ENCODE assay signal across 12 mouse cellular contexts in the genomic region with DNA sequence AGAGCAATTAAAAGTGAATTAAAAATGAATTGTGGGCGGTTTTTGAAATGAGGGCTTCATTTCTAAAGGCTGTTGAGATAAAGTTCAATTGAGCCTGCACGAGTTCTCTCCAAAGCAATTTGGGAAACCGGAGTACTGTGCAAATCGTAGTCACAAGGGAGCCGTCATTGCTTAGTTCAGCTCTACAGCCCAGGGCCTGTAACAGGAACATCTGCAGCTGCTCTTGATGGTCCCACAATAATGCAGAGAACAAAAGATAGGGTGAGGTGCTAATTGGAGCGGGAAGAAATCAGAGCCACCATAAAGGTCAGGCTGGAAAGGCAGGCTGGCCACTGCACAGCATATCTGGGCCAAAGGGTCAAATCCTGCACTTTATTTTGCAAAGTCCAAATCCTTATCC.
"Had no signal": no experiment of that assay in that cellular context is flagged by ENCODE, and none has a peak within 500 bp of the region (broad histone marks: within the 10 kb centered on the region; RNA-seq: fewer than 3 reads in every experiment).

No protein-coding gene starts in this region.

- DNase-seq: kidney, adult 8-10 months; kidney, postnatal 25 days; lung, embryonic 14.5 days; lung, postnatal 10 days; right cerebral cortex, adult 18-20 months; right cerebral cortex, postnatal 25 days; thymus, postnatal 36 days had no signal

- H3K27ac ChIP-seq: limb, embryonic 15.5 days; liver, embryonic 12.5 days had no signal

- H3K4me1 ChIP-seq: limb, embryonic 15.5 days; liver, embryonic 12.5 days had no signal

- ATAC-seq: liver, embryonic 12.5 days; midbrain, embryonic 16.5 days had no signal

- H3K4me3 ChIP-seq: limb, embryonic 15.5 days; liver, embryonic 12.5 days; megakaryocyte, embryonic 14.5 days had no signal

- H3K9me3 ChIP-seq: limb, embryonic 15.5 days; liver, embryonic 12.5 days had no signal

- H3K27me3 ChIP-seq: limb, embryonic 15.5 days; liver, embryonic 12.5 days had no signal

- H3K36me3 ChIP-seq: limb, embryonic 15.5 days; liver, embryonic 12.5 days had no signal

- H3K4me2 ChIP-seq: limb, embryonic 15.5 days; liver, embryonic 12.5 days; lung, embryonic 14.5 days; midbrain, embryonic 11.5 days had no signal

- H3K9ac ChIP-seq: limb, embryonic 15.5 days; liver, embryonic 12.5 days; lung, embryonic 14.5 days had no signal
